ENCODE assay signal across 8 mouse cellular contexts in the genomic region with DNA sequence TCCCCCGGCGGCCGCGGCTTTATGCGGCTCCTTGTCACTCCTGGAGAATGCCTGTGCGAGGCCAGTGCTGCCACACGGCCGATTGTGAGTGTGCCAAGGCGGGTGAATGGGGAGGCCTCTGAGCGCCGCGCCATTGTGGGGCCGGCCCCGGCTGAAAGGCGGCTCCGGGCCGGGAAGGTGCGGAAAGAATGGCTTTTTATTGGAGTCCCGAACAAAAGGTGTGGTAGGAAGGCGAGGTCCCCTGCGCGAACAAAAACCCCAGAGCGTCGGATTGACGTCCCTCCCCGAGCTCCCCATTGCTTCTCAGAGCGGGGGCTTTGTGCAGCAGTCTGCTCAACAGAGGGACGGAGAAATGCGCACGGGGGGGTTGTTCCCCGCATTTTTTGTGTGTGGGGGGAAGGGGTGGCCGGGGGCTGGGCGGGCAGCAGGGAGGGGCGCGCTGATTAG. TPM values are rescaled to one million over a fixed set of nuclear protein-coding genes. Genes with fewer than 3 reads are reported as not detected.
DNase-seq lines count a peak whose midpoint lies in the region; ATAC-seq and TF ChIP-seq lines count a peak whose summit lies in the region.

No protein-coding gene starts in this region.

- no peak overlapping the region for H3K27ac ChIP-seq in spleen, adult 2 months (ENCODE audit: insufficient read depth, low read length)
- H3K27ac ChIP-seq in forebrain, embryonic 11.5 days (ENCODE audit: low read depth, low read length): peak overlapping the region; percentile 85
- no peak overlapping the region for H3K27ac ChIP-seq in limb, embryonic 10.5 days
- H3K27ac ChIP-seq in stomach, embryonic 16.5 days (ENCODE audit: low read length): no peak overlapping the region

- no peak for DNase-seq in spleen, adult 2 months (ENCODE audit: low read depth in 1 of 2, low spot score in 2 of 2)
- DNase-seq in spleen, postnatal 10 days (ENCODE audit: low spot score in 2 of 2): no peak
- peak; percentile 92 for DNase-seq in forebrain, embryonic 11.5 days (ENCODE audit: low spot score)
- DNase-seq in limb, embryonic 10.5 days (ENCODE audit: low spot score): no peak
- DNase-seq in ovary, postnatal 10 days (ENCODE audit: low spot score): no peak
- DNase-seq in gastrocnemius, adult 8-10 months (ENCODE audit: low spot score in 2 of 2): no peak
- no peak for DNase-seq in urinary bladder, postnatal 10 days (ENCODE audit: low spot score)

- no peak for TF ChIP-seq CTCF in spleen, adult 2 months (IDR thresholded peaks at IDR 0.05; ENCODE audit: extremely low read depth, insufficient read depth, insufficient read length, insufficient replicate concordance)

- 1% methylated on average over 35 of the region's 35 CpGs for WGBS in spleen, adult 2 months
- WGBS in forebrain, embryonic 11.5 days: under 1% methylated on average over 35 of the region's 35 CpGs
- WGBS in limb, embryonic 10.5 days: under 1% methylated on average over 35 of the region's 35 CpGs
- WGBS in stomach, embryonic 16.5 days: 2% methylated on average over 35 of the region's 35 CpGs

- TF ChIP-seq POLR2A in spleen, adult 2 months (IDR thresholded peaks at IDR 0.05; ENCODE audit: low read depth, low read length): no peak

- peak overlapping the region; percentile 74 for H3K9ac ChIP-seq in forebrain, embryonic 11.5 days (ENCODE audit: low read length)
- peak overlapping the region; percentile 63 for H3K9ac ChIP-seq in stomach, embryonic 16.5 days (ENCODE audit: low read length)

- H3K4me1 ChIP-seq in spleen, adult 2 months (ENCODE audit: control insufficient read depth, insufficient read depth, insufficient read length): peaks cover 15% of the 10 kb centered on the region
- peaks cover 31% of the 10 kb centered on the region for H3K4me1 ChIP-seq in forebrain, embryonic 11.5 days (replicated peaks; ENCODE audit: control insufficient read depth, insufficient read depth, low read length)
- peaks cover 43% of the 10 kb centered on the region for H3K4me1 ChIP-seq in limb, embryonic 10.5 days
- H3K4me1 ChIP-seq in stomach, embryonic 16.5 days (ENCODE audit: control insufficient read depth, insufficient read depth, low read length): peaks cover 12% of the 10 kb centered on the region

- H3K27me3 ChIP-seq in spleen, adult 2 months (ENCODE audit: control insufficient read depth, insufficient read depth, low read length): peaks cover 43% of the 10 kb centered on the region
- peaks cover 74% of the 10 kb centered on the region for H3K27me3 ChIP-seq in forebrain, embryonic 11.5 days (ENCODE audit: control insufficient read depth, insufficient read depth, low read length)
- peaks cover 100% of the 10 kb centered on the region for H3K27me3 ChIP-seq in limb, embryonic 10.5 days (ENCODE audit: low read depth, poor library complexity, severe bottlenecking)
- H3K27me3 ChIP-seq in stomach, embryonic 16.5 days (ENCODE audit: control insufficient read depth, insufficient read depth, low read length): peaks cover 91% of the 10 kb centered on the region

- H3K4me2 ChIP-seq in forebrain, embryonic 11.5 days (ENCODE audit: low read depth, low read length, severe bottlenecking): peak overlapping the region; percentile 80
- H3K4me2 ChIP-seq in stomach, embryonic 16.5 days (ENCODE audit: low read depth, low read length): peak overlapping the region; percentile 50

- peak; percentile 84 for ATAC-seq in forebrain, embryonic 11.5 days (replicated peaks; ENCODE audit: low FRiP score)
- no peak; the same call in 1 of the 2 replicates for ATAC-seq in stomach, embryonic 16.5 days (ENCODE audit: insufficient read depth, low FRiP score)

- no peaks in the 10 kb centered on the region for H3K9me3 ChIP-seq in forebrain, embryonic 11.5 days (ENCODE audit: control insufficient read depth, low read length)
- no peaks in the 10 kb centered on the region for H3K9me3 ChIP-seq in limb, embryonic 10.5 days (replicated peaks)
- no peaks in the 10 kb centered on the region for H3K9me3 ChIP-seq in stomach, embryonic 16.5 days (replicated peaks; ENCODE audit: control insufficient read depth, low read length)

- peak overlapping the region; percentile 21; the same call in 1 of the 2 replicates for H3K4me3 ChIP-seq in spleen, adult 2 months (ENCODE audit: extremely low read depth, insufficient read depth, insufficient read length)
- H3K4me3 ChIP-seq in forebrain, embryonic 11.5 days (ENCODE audit: low read depth, low read length): peak overlapping the region; percentile 45
- peak overlapping the region; percentile 41 for H3K4me3 ChIP-seq in limb, embryonic 10.5 days
- H3K4me3 ChIP-seq in stomach, embryonic 16.5 days (replicated peaks; ENCODE audit: low read length): peak overlapping the region; percentile 38

- no peaks in the 10 kb centered on the region for H3K36me3 ChIP-seq in spleen, adult 2 months (ENCODE audit: control insufficient read depth, insufficient read depth, low read length)
- no peaks in the 10 kb centered on the region for H3K36me3 ChIP-seq in forebrain, embryonic 11.5 days (ENCODE audit: control insufficient read depth, insufficient read depth, low read length)
- no peaks in the 10 kb centered on the region for H3K36me3 ChIP-seq in limb, embryonic 10.5 days
- no peaks in the 10 kb centered on the region for H3K36me3 ChIP-seq in stomach, embryonic 16.5 days (ENCODE audit: control insufficient read depth, insufficient read depth, low read length)

RNA-seq across cellular contexts. Expression of a gene that starts 4.3 kb away (rescaled TPM):
- polyA plus RNA-seq in spleen, adult 2 months (2012; rRNA removed): 7.4 and 11.6 TPM in 2 replicates
- polyA plus RNA-seq in forebrain, embryonic 11.5 days (2014; fragmentation: Nextera tagmentation; extraction: Ambion mirVana): 4.1 and 5.7 TPM in 2 replicates
- polyA plus RNA-seq in limb, embryonic 10.5 days (2016; fragmentation: Nextera tagmentation; extraction: Ambion mirVana): 0.65 TPM in 1 of 2 replicates, not detected in the other
- polyA plus RNA-seq in stomach, embryonic 16.5 days (2015; fragmentation: Nextera tagmentation; extraction: Ambion mirVana): 7.2 and 11.1 TPM in 2 replicates
- total RNA-seq in gastrocnemius, adult 8-10 months (2022): not detected

RNA-seq across cellular contexts. Expression of a gene that starts 58.2 kb away (rescaled TPM):
- 56.4 and 76.9 TPM in 2 replicates for polyA plus RNA-seq in spleen, adult 2 months (2012; rRNA removed)
- 12.1 and 12.6 TPM in 2 replicates for polyA plus RNA-seq in forebrain, embryonic 11.5 days (2014; fragmentation: Nextera tagmentation; extraction: Ambion mirVana)
- 10.8 and 12.7 TPM in 2 replicates for polyA plus RNA-seq in limb, embryonic 10.5 days (2016; fragmentation: Nextera tagmentation; extraction: Ambion mirVana)
- 11.2 and 13.1 TPM in 2 replicates for polyA plus RNA-seq in stomach, embryonic 16.5 days (2015; fragmentation: Nextera tagmentation; extraction: Ambion mirVana)
- 10 to 100 TPM; 26.4 to 36.4 (median 31.5) TPM for total RNA-seq in gastrocnemius, adult 8-10 months (2022)
